Mouse (Mus musculus): Measurements from ENCODE around the gene 1700016C15Rik.

Gene 1700016C15Rik

DNA sequence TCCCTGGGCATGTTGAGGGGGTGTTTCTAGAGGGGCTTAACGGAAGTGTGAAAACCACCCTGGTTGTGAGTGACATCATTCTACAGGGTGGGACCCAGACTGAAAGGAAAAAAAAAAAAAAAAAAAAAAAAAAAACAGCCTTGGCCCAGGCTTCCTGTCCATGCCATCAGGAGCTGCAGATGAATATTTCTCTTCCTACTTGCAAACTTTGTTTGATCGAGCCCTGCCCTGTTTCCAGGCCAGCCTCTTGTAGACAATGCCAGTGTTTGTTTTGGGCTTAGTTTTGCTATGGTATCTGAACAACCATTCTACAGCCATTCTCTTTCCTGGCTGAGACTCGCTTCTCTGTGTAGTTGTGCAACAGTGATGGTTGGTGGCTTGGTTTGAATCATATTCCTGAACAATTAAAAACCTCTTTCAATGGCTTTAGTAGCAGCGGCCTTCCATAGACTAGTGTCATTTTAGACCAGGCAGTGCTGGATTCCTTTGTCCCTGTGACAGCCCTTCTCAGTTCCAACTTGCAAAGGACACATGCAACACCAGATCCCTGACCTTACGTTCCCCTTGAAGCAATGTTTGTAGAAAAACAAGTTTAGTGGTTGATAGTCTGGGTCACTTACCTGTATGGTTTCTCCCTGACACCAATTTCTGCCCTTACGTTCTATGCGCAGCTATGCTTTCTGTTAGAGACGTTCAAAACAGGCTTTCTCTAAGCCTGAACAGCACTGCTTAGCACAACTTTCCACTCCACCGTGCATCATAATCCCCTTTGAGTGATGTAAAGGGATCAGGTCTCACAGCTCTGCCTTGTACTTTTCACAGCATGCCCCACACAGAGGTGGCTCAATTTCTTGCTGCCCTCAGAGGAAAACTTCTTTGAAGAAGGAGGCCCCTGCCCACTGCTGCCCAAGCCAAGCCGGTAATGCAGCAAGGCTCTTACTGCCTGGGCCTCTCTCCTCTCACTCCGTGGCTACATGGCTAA lies at the start of gene 1700016C15Rik:
Gene 1700016C15Rik (plus strand): TSS at position 772 of the 982 bp plus-strand sequence.
- DNase-seq (ENCODE audit: low spot score in 2 of 2), result no peak

DNA sequence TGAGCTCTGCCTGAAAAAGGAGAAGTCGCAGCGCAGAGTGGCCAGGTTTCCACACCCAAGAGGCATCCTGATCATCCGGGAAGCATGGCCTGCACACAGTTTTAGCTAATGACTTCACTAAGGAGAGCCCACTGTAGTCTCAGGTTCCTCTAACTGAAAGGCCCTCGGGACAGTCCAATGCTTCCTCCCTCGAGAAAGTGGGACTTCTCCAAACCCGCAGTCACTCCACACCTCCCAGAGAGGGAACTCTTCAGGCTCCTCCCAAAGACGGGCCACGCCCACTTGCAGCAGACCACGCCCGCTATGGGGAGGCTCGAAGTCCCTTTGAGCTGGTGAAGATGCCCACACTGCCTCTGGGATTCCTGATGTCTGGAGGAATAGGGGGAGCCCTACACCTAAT lies 48.4 kb upstream of the 1700016C15Rik start:
- DNase-seq (ENCODE audit: low spot score in 2 of 2), result no peak

GRCm38 (mm10) chr1:177683931-177684836 lies 45.4 kb upstream of the 1700016C15Rik start:
- no peak for DNase-seq (ENCODE audit: low spot score in 2 of 2)

- DNase-seq (ENCODE audit: low spot score in 2 of 2), result no peak
These were observed 44.7 kb upstream of the 1700016C15Rik start for GRCm38 (mm10) chr1:177684901-177685300.

- DNase-seq (ENCODE audit: low spot score in 2 of 2), result no peak
These were observed 43.5 kb upstream of the 1700016C15Rik start for GRCm38 (mm10) chr1:177686137-177686536.

GRCm38 (mm10) chr1:177686982-177687381 lies 42.6 kb upstream of the 1700016C15Rik start:
- DNase-seq (ENCODE audit: low spot score in 2 of 2), result no peak

- DNase-seq (ENCODE audit: low spot score in 2 of 2), result no peak
These were observed 37.1 kb upstream of the 1700016C15Rik start for GRCm38 (mm10) chr1:177692491-177692890.

DNA sequence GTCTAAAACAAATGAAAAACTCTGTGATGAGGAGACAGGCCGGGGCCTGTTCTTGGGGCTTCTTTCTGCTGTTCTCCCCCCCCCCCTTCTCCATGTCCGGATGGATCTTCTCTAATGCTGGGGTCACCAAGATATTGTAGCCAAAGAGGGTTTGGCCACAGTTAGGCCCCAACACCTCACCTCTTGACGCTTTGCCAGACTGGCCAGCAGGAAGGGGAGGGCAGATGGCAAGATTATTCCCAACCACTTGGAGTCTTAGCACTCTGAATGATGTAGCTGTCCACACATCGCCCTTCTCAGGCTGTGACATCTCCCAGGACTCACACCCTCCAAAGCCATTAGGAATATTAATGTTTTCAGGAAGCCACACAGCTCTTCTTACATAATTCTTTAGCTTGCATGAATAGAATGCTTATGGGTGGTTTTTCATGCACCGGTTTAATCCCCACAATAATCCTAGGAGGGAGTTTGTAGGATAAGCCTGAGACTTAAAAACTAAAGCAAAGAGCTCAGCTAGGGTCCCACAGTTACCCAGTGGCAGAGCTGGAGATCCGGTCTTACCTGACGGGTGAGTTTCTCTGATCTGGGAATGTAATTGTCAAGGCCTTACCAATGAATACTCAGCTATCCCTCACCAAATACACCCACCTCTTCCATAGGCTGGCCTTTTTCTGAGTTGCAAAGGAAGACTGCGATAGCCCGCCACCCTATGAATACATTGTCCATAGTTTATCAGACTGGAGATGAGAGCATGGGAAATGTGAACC lies 35.9 kb upstream of the 1700016C15Rik start:
- DNase-seq (ENCODE audit: low spot score in 2 of 2), result no peak

DNA sequence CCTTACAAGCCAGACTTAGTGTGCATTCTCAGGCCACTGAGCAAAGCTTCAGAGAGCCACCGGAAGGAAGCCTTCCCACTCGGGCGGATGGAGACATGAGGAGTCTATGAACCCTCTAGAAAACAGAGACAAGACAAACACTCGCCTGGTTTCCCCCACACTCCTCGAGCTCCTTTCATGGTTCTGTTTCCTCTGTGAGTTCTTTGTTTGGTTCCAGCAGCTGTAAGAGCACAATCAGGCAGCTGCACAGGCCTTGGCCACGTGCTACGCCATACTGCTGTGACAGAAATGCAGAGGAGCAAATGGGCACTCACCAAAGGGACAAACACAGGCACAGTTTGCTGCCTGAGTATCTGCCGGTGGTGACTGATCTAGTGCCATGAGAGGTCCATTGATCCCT lies 29.1 kb upstream of the 1700016C15Rik start:
- DNase-seq (ENCODE audit: low spot score in 2 of 2), result no peak

DNA sequence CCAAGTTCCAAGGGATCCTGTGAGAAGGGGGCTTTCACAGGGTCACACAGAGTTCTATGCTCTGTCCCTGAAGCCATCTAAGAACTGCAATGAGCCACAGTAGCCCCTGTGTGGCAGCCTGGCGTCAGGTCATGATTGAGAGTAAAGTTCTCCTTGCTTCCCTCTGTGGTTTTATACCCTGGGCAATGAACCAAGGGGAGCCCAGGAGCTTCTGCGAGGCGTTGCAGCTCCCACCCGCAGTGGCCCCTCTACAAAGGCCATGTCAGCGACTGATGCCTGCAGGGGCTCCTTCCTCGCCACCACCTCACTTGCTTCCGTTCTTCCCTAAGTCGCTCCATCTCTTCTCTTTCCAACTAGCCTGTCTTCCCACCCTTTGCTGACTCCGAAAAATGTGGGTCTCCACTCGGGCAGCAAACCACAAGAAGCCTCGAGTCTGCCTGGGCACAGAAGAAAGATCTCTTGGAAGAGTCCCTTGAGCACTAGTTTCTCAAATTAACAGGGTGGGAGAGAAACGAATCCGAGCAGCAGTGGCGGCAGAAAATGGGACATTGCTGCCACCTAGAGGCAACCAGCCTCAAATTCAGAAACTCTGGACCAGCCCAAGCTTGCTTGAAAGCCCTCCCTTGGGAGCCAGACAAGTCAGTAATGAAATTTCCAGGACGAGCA lies 27.0 kb upstream of the 1700016C15Rik start:
- peak; percentile 67 to 82 for DNase-seq (ENCODE audit: low spot score in 2 of 2)

- DNase-seq (ENCODE audit: low spot score in 2 of 2), result no peak
These were observed 26.3 kb upstream of the 1700016C15Rik start for GRCm38 (mm10) chr1:177703147-177703807.

DNA sequence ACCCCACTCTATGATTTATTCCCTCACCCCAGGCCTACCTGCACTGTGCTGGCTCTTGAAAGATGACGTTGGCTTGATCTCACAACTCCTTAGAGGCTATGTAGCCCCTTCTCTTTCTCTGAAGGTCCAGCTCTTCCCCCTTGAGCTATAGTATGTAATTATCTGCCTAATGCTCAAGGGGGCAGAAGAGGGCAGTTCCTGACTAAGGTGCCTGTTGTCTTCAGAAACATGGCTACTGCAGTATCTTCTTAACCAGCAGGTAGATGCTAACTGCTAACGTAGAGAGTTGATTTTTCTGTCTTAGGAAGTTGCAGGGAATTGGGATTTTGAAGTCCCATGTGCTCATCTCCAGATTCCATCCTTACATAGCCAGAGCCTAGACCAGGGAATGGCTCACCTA lies 24.4 kb upstream of the 1700016C15Rik start:
- no peak for DNase-seq (ENCODE audit: low spot score in 2 of 2)

DNA sequence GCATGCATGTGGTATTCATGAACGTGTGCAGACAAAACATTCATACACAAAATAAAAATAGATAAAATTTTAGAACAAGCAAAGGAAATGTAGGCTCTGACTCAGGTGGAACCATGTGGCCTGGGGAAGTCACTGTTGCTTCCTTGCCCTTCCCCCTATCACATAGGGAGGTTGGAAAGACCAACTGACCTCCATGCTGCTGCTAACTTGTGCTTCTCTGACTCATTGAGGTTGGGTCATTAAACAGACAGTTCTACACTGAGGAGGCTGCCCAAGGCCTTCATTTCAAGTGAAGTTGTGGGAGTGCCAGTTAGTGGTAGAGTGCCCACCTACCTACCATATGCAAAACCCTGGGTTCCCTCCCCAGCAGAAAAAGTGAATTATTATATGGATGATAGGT lies 22.0 kb upstream of the 1700016C15Rik start:
- DNase-seq (ENCODE audit: low spot score in 2 of 2), result no peak

- DNase-seq (ENCODE audit: low spot score in 2 of 2), result no peak
These were observed 21.0 kb upstream of the 1700016C15Rik start for GRCm38 (mm10) chr1:177708583-177709055.

- no peak for DNase-seq (ENCODE audit: low spot score in 2 of 2)
These were observed 18.6 kb upstream of the 1700016C15Rik start for GRCm38 (mm10) chr1:177711000-177711399.

GRCm38 (mm10) chr1:177711418-177711817 lies 18.2 kb upstream of the 1700016C15Rik start:
- no peak for DNase-seq (ENCODE audit: low spot score in 2 of 2)

- no peak for DNase-seq (ENCODE audit: low spot score in 2 of 2)
These were observed 15.8 kb upstream of the 1700016C15Rik start for GRCm38 (mm10) chr1:177713635-177714396.

DNA sequence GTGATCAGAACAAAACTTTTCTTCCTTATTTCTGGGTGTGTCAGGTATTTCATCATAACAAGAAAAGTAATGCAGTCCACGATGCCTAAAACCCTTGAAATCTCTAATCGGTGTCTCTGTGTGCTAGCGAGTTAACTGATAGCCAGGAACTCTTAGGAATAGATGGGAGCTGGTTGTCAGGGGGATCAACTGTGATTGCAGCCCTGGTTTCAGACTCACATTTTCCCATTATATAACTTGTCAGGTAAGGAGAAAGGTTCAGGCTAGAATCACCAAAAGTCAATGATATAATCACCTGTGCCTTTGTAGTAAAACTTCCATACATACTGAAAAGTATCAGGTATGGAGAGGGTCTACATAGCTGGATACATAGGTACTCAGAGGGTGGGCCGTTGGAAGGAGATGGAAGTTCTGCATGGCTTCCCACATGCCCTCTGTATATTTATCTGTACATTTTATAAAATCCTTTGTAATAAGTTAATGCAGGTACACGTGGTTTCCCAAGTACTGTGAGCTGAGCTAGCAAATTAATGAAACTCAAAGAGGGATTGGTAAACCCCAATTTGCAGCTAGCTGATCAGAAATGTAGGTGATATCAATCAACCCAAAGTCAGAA lies 15.1 kb upstream of the 1700016C15Rik start:
- DNase-seq (ENCODE audit: low spot score in 2 of 2), result no peak

DNA sequence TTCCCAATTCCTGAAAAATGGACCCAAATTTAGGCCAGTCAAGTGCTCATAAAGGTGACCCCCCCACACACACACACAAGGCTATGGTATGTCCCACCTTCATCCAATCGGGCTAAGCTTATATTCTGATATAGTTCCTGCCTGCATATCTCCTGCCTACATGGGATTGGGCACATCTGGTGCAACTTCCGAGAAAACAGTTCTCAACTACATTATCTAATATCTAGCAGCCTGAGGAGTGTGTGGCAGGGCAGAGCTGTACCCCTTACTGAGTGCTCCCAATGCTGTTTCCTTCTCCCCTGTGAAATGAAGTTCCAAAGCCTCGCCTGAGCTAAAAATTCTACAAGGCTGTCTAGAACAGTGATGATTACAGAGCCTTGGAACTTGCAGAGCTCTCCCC lies 13.2 kb upstream of the 1700016C15Rik start:
- DNase-seq (ENCODE audit: low spot score in 2 of 2), result no peak

All from frontal cortex, postnatal 10 days (tissue).